Mouse (Mus musculus) stomach, embryonic 16.5 days (tissue): ENCODE results near the gene Pik3r5. TPM values are rescaled to one million over a fixed set of nuclear protein-coding genes. Genes with fewer than 3 reads are reported as not detected.

Experiments
- ATAC-seq: fragments of 200-750 bp; cut with Nextera tagmentation; 2 replicates; pipeline ENCODE4 v1.8.0; 2017; ENCODE audit warnings: moderate number of reproducible peaks, moderate TSS enrichment; ENCODE audit not compliant: insufficient read depth, low FRiP score
- H3K27ac ChIP-seq: fragments of 300-500 bp; sonication (generic); 2 replicates; pipeline ENCODE4 v1.5.1; 2014; ENCODE audit warnings: low read length
- H3K27me3 ChIP-seq: fragments of 300-500 bp; sonication (generic); 2 replicates; pipeline ENCODE4 v1.6.1; 2014; ENCODE audit warnings: low read length, control low read depth, mixed read lengths; ENCODE audit not compliant: control insufficient read depth, insufficient read depth
- H3K36me3 ChIP-seq: fragments of 300-500 bp; sonication (generic); 2 replicates; pipeline ENCODE4 v1.6.1; 2014; ENCODE audit warnings: low read length; ENCODE audit not compliant: control insufficient read depth, insufficient read depth
- H3K4me1 ChIP-seq: fragments of 300-500 bp; sonication (generic); 2 replicates; pipeline ENCODE4 v1.6.1; 2014; ENCODE audit warnings: low read length, control low read depth, mixed read lengths; ENCODE audit not compliant: control insufficient read depth, insufficient read depth
- H3K4me2 ChIP-seq: fragments of 300-500 bp; sonication (generic); 2 replicates; pipeline ENCODE4 v1.6.1; 2014; ENCODE audit warnings: low read depth, low read length, mixed read lengths
- H3K4me3 ChIP-seq: fragments of 300-500 bp; sonication (generic); replicated peaks from 2 replicates; pipeline ENCODE4 v1.5.1; 2014; ENCODE audit warnings: mild to moderate bottlenecking, low read length
- H3K9ac ChIP-seq: fragments of 300-500 bp; sonication (generic); 2 replicates; pipeline ENCODE4 v1.6.1; 2014; ENCODE audit warnings: low read length
- H3K9me3 ChIP-seq: fragments of 300-500 bp; sonication (generic); replicated peaks from 2 replicates; pipeline ENCODE4 v1.6.1; 2016; ENCODE audit warnings: low read length, control low read depth; ENCODE audit not compliant: control insufficient read depth
- WGBS: fragments of 180-500 bp; shearing (Covaris S2); extraction: QIAGEN DNeasy Blood & Tissue Kit; methylation state at CpG from one replicate; pipeline ENCODE4 v1.1.7; 2014; 5-methylcytosine and 5-hydroxymethylcytosine counted together
- polyA plus RNA-seq: library from polyadenylated mRNA; unstranded; fragments of >200 nt; fragmentation: Nextera tagmentation; extraction: Ambion mirVana; gene quantifications from 2 replicates; pipeline ENCODE4 v1.2.1, GENCODE M21; 2015

Gene Pik3r5
- polyA plus RNA-seq, 1 experiment from 2014 or later = 0.79 TPM

- no peaks in the 10 kb centered on the region for H3K4me1 ChIP-seq
- H3K9ac ChIP-seq = no peak overlapping the region
- 79% methylated on average over 9 of the region's 9 CpGs for WGBS
- no peaks in the 10 kb centered on the region for H3K36me3 ChIP-seq
- H3K27ac ChIP-seq = no peak overlapping the region
- H3K4me2 ChIP-seq = no peak overlapping the region
- no peaks in the 10 kb centered on the region for H3K27me3 ChIP-seq
- ATAC-seq = no peak
- H3K4me3 ChIP-seq = no peak overlapping the region
- no peaks in the 10 kb centered on the region for H3K9me3 ChIP-seq
These were observed 8.2 kb downstream of the Pik3r5 start for GRCm38 (mm10) chr11:68440100-68440499.

DNA sequence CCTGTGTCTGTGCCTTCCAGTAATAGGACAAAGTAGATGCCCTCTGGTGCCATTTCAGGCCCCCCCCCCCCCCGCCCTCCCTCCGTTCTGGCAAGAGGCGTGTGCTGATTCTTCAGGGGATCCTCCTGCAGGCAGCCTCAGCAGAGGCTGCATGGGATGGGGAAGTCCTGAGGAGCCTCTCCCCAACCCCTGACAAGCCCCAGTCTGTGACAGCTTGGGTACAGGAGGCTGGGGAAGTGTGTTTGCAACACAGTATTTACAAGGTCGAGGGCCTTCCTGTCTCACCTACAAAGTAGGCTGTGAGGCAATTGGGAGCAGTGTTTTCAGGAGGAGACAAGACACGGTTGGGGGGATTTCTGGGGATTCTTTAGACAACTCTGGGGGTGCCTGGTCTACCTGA is 9.0 kb downstream of the Pik3r5 start:
- Histone ChIP-seq H3K9ac (no peak overlapping the region), H3K9me3 (no peaks in the 10 kb centered on the region), H3K4me1 (no peaks in the 10 kb centered on the region), H3K36me3 (no peaks in the 10 kb centered on the region), H3K27me3 (no peaks in the 10 kb centered on the region), H3K4me3 (no peak overlapping the region), H3K4me2 (no peak overlapping the region), H3K27ac (no peak overlapping the region)
- no peak for ATAC-seq
- 63% methylated on average over 5 of the region's 5 CpGs for WGBS

GRCm38 (mm10) chr11:68442346-68442745 is 10.4 kb downstream of the Pik3r5 start:
- Histone ChIP-seq H3K4me3 (no peak overlapping the region), H3K36me3 (no peaks in the 10 kb centered on the region), H3K27ac (no peak overlapping the region), H3K9ac (no peak overlapping the region), H3K4me2 (no peak overlapping the region), H3K4me1 (no peaks in the 10 kb centered on the region), H3K27me3 (no peaks in the 10 kb centered on the region), H3K9me3 (no peaks in the 10 kb centered on the region)
- WGBS = 72% methylated on average over 8 of the region's 8 CpGs
- ATAC-seq = no peak

- 72% methylated on average over 12 of the region's 12 CpGs for WGBS
- Histone ChIP-seq H3K36me3 (no peaks in the 10 kb centered on the region), H3K4me1 (no peaks in the 10 kb centered on the region), H3K27ac (no peak overlapping the region), H3K4me3 (no peak overlapping the region), H3K4me2 (no peak overlapping the region), H3K27me3 (no peaks in the 10 kb centered on the region), H3K9me3 (no peaks in the 10 kb centered on the region), H3K9ac (no peak overlapping the region)
- ATAC-seq = no peak
These were observed 11.2 kb downstream of the Pik3r5 start for GRCm38 (mm10) chr11:68442983-68443638.

DNA sequence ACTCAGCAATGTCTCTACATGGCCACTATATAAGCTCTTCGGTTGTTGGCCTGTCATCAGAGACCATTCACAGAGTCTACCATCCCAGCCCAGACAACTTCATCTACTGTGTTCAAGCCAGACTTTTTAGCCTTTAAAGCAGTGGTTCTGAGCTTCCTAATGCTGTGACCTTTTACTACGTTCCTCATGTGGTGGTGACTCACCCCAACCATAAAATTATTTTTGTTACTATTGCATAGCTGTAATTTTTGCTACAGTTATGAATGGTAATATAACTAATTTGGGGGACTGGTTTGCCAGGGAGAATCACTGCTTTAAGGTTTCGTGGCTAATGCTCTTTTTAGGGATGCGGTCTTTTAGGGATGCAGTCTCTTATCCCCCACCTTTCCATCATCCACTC is 14.0 kb downstream of the Pik3r5 start:
- H3K4me1 ChIP-seq = no peaks in the 10 kb centered on the region; the same call in 1 of the 2 replicates
- no peak overlapping the region for H3K4me3 ChIP-seq
- H3K27me3 ChIP-seq = no peaks in the 10 kb centered on the region
- no peaks in the 10 kb centered on the region for H3K36me3 ChIP-seq
- no peak overlapping the region for H3K4me2 ChIP-seq
- no peak overlapping the region for H3K9ac ChIP-seq
- no peak for ATAC-seq
- WGBS = 85% methylated on average over 4 of the region's 4 CpGs
- no peaks in the 10 kb centered on the region for H3K9me3 ChIP-seq
- no peak overlapping the region for H3K27ac ChIP-seq

GRCm38 (mm10) chr11:68446547-68446946 is 14.6 kb downstream of the Pik3r5 start:
- H3K9ac ChIP-seq = no peak overlapping the region
- H3K4me1 ChIP-seq = peaks cover 2% of the 10 kb centered on the region; the same call in 1 of the 2 replicates
- H3K27ac ChIP-seq = no peak overlapping the region
- H3K9me3 ChIP-seq = no peaks in the 10 kb centered on the region
- H3K4me2 ChIP-seq = no peak overlapping the region
- no peaks in the 10 kb centered on the region for H3K36me3 ChIP-seq
- no peak for ATAC-seq
- no peak overlapping the region for H3K4me3 ChIP-seq
- no peaks in the 10 kb centered on the region for H3K27me3 ChIP-seq
- 90% methylated on average over 4 of the region's 4 CpGs for WGBS

- H3K9ac ChIP-seq = no peak overlapping the region
- peaks cover 2% of the 10 kb centered on the region; the same call in 1 of the 2 replicates for H3K4me1 ChIP-seq
- WGBS = 83% methylated on average over 2 of the region's 2 CpGs
- H3K4me3 ChIP-seq = no peak overlapping the region
- no peaks in the 10 kb centered on the region for H3K36me3 ChIP-seq
- no peak overlapping the region for H3K27ac ChIP-seq
- no peak overlapping the region for H3K4me2 ChIP-seq
- no peaks in the 10 kb centered on the region for H3K9me3 ChIP-seq
- no peak for ATAC-seq
- H3K27me3 ChIP-seq = no peaks in the 10 kb centered on the region
These were observed 15.3 kb downstream of the Pik3r5 start for GRCm38 (mm10) chr11:68447242-68447641.

DNA sequence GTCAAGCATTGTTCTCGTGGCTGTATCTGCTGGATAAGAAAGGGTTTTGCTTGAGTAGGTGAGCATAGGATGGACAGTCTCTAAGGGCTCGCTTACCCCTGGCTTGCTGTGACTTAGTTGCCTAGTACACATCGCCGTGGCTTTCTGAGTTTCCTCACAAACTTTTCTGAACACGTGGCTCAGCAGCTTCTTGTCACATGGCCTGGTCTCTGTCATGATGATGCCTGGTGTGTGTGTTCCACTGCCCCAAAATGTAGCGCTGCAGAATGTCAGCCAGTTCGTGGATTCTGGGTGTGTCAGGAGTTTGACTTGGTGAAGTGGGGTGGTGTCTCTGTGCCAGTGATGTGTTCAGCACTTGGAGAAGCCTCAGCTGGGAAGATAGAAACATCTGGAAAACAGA is 16.4 kb downstream of the Pik3r5 start:
- no peaks in the 10 kb centered on the region for H3K9me3 ChIP-seq
- WGBS = 76% methylated on average over 7 of the region's 7 CpGs
- no peak overlapping the region for H3K27ac ChIP-seq
- no peaks in the 10 kb centered on the region for H3K27me3 ChIP-seq
- H3K36me3 ChIP-seq = no peaks in the 10 kb centered on the region
- peaks cover 2% of the 10 kb centered on the region; the same call in 1 of the 2 replicates for H3K4me1 ChIP-seq
- H3K9ac ChIP-seq = no peak overlapping the region
- H3K4me2 ChIP-seq = no peak overlapping the region
- no peak overlapping the region for H3K4me3 ChIP-seq
- ATAC-seq = no peak

GRCm38 (mm10) chr11:68451282-68451735 is 19.4 kb downstream of the Pik3r5 start:
- Histone ChIP-seq H3K4me3 (no peak overlapping the region), H3K9ac (0 out of 2 replicates have a peak overlapping the region, but pooled peaks have one; percentile 26), H3K4me2 (no peak overlapping the region), H3K4me1 (peaks cover 2% of the 10 kb centered on the region; the same call in 1 of the 2 replicates), H3K27ac (no peak overlapping the region), H3K36me3 (no peaks in the 10 kb centered on the region), H3K27me3 (no peaks in the 10 kb centered on the region), H3K9me3 (no peaks in the 10 kb centered on the region)
- ATAC-seq = no peak
- WGBS = 39% methylated on average over 10 of the region's 10 CpGs
